Mouse (Mus musculus) layer of hippocampus, adult 9-10 months (tissue): ENCODE measurements at regions not wholly inside any gene's neighbourhood (a gene's known extent, or its start where the extent isn't known, plus 50 kb on each side); places are given as distances from the start of the nearest gene placed in this dataset.

Source experiments
- DNase-seq: peaks from one replicate; pipeline ENCODE4 v3.0.0; 2022; ENCODE audit warnings: low spot score

- DNase-seq = no peak
Observed at GRCm38 (mm10) chr17:9995321-9995720, 324.3 kb downstream of the Qk start.

GRCm38 (mm10) chr17:9990744-9991143 is 321.2 kb upstream of the Pabpc6 start:
- no peak for DNase-seq

GRCm38 (mm10) chr17:9981273-9981672 is 311.8 kb upstream of the Pabpc6 start:
- no peak for DNase-seq

- no peak for DNase-seq
Observed at GRCm38 (mm10) chr17:9976866-9977421, 307.4 kb upstream of the Pabpc6 start.

GRCm38 (mm10) chr17:9975995-9976394 is 306.5 kb upstream of the Pabpc6 start:
- DNase-seq = no peak

- DNase-seq = no peak
Observed at GRCm38 (mm10) chr17:9975153-9975552, 305.6 kb upstream of the Pabpc6 start.

GRCm38 (mm10) chr17:9967988-9968387 is 298.5 kb upstream of the Pabpc6 start:
- no peak for DNase-seq

- no peak for DNase-seq
Observed at GRCm38 (mm10) chr17:9962893-9963436, 293.4 kb upstream of the Pabpc6 start.

GRCm38 (mm10) chr17:9948985-9949667 is 279.6 kb upstream of the Pabpc6 start:
- DNase-seq = no peak

GRCm38 (mm10) chr17:9947609-9948008 is 278.1 kb upstream of the Pabpc6 start:
- no peak for DNase-seq

GRCm38 (mm10) chr17:9944513-9944912 is 275.0 kb upstream of the Pabpc6 start:
- no peak for DNase-seq

GRCm38 (mm10) chr17:9942171-9942570 is 272.7 kb upstream of the Pabpc6 start:
- no peak for DNase-seq

- DNase-seq = no peak
Observed at GRCm38 (mm10) chr17:9939576-9939975, 270.1 kb upstream of the Pabpc6 start.

- DNase-seq = no peak
Observed at GRCm38 (mm10) chr17:9938426-9938825, 268.9 kb upstream of the Pabpc6 start.

GRCm38 (mm10) chr17:9937211-9937610 is 267.7 kb upstream of the Pabpc6 start:
- no peak for DNase-seq

- no peak for DNase-seq
Observed at GRCm38 (mm10) chr17:9932186-9932585, 262.7 kb upstream of the Pabpc6 start.

- no peak for DNase-seq
Observed at GRCm38 (mm10) chr17:9931526-9931925, 262.0 kb upstream of the Pabpc6 start.

GRCm38 (mm10) chr17:9929448-9930088 is 260.1 kb upstream of the Pabpc6 start:
- DNase-seq = no peak

GRCm38 (mm10) chr17:9927724-9928123 is 258.2 kb upstream of the Pabpc6 start:
- DNase-seq = no peak

- no peak for DNase-seq
Observed at GRCm38 (mm10) chr17:9926308-9926707, 256.8 kb upstream of the Pabpc6 start.

- DNase-seq = no peak
Observed at GRCm38 (mm10) chr17:9921326-9921725, 251.8 kb upstream of the Pabpc6 start.

GRCm38 (mm10) chr17:9917031-9917430 is 247.5 kb upstream of the Pabpc6 start:
- no peak for DNase-seq

- no peak for DNase-seq
Observed at GRCm38 (mm10) chr17:9910856-9911255, 241.3 kb upstream of the Pabpc6 start.
